Mouse (Mus musculus) thymus, postnatal 10 days (tissue): ENCODE results near the gene Tpo.

Source experiments
- DNase-seq, 2 experiments: peaks; one replicate each; pipeline ENCODE4 v3.0.0; 2021; ENCODE audit warnings: low spot score in 2 of 2

The Tpo gene

DNA sequence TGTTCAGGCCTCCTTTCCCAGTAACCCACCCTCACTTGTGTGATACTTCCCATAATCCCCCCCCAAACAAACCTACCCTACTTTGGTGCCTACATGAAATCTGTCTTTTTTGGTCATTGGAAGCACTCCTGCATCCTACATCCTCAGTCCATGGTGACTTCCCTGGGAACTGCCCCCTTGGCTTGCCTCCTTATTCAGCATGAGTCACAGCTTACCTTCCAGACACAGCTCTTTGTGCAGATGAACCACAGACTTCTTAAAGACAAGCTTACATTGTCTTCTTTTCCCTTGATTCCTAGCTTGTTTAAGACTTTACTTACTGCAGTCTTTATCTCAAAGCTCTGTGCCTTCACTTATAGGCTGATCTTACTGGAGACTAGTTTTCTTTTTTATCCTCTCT lies 112.0 kb downstream of the Tpo start:
- no peak for DNase-seq

DNA sequence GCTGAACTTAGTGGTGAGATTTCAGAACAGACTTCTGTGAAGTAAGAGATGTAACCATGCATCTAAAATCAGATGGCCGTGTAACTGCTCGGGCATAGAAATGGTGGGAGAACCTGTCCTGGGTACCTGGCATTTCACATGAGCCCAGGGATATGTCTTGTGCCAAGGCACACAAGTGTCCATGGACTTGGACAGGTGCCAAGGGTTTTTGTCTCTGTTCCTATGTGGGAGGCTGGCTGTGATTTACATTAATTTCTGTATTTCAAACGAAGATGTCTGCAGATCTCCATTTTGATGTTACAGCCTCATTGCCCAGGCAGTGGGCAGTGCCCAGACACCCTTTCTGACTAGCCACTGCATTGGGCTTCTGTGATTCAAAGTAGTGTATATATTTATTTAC lies 115.3 kb downstream of the Tpo start:
- DNase-seq = no peak

DNA sequence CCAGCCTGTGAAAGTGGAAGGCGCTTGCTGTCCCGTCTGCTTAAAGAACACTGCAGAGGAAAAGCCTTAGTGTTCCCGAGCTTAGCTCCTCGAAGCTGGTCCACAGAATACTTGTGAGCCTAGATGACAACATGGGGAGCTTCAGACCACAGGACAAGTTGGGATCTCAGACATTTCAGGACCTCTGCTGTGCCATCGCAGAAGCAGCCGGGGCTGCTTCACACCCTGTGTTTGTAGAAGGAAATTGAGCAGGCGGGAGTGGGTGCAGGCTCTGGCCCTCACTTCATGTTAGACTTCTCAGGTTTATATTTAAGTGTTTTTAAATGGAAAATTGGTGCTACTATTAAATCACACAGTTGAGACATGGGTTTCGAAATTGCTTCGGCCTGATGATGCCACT lies 116.9 kb downstream of the Tpo start:
- no peak for DNase-seq

DNA sequence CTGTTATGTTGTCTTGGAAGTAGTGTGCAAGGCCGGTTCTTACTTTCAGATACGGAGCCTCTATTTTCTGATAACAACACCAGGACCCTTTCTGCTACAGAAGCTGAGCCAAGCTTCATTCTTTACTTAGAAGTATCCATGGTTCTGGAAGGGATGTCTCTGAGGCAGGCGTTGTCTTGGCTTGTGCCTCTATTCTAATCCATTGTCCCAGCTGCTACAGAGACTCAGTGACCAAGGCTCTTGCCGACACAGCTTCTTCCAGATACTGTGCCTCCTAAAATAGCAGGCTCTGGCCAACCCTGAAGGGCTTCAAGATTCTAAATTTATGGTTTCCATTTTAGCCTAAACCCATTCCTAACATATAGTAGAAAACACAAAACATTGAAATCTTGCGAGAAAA lies 123.7 kb downstream of the Tpo start:
- no peak for DNase-seq

DNA sequence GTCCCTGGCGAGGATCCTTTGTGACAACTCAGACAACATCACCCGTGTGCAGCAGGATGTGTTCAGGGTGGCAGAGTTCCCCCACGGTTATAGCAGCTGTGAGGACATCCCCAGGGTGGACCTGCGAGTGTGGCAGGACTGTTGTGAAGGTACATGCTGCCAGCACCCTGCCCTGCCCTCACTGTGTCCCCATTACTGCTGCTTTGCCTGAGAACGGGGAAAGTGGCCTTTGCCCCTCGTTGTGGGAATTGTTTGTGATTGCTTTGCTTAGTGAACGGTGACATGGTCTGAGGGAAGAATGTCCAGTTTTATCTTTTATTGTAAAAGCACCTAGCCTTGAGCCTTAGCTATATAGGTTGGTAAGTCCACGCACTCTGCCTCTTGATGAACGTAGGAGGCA lies 125.8 kb downstream of the Tpo start:
- DNase-seq = no peak
